Mouse (Mus musculus) CH12.LX (cell line): Measurements from ENCODE around the gene Chtop. TPM values are rescaled to one million over a fixed set of nuclear protein-coding genes. Genes with fewer than 3 reads are reported as not detected.

Experiments
- DNase-seq: peaks from one replicate; pipeline ENCODE4 v3.0.0-alpha.2; 2013; ENCODE audit errors: extremely low read depth
- H3K27ac ChIP-seq: 2 replicates; pipeline ENCODE4 v1.5.1; 2012; ENCODE audit warnings: low read depth, mild to moderate bottlenecking, control low read depth, moderate library complexity; ENCODE audit not compliant: insufficient read depth
- H3K27me3 ChIP-seq: replicated peaks from 2 replicates; pipeline ENCODE3; 2012; ENCODE audit warnings: inconsistent platforms
- H3K36me3 ChIP-seq, 2 experiments: replicated peaks in 1 of 2; 2 replicates each; pipeline versions ENCODE3 to v1.6.1; 2012; ENCODE audit warnings: inconsistent platforms in 1 of 2, low read length in 1 of 2, mild to moderate bottlenecking in 1 of 2, mixed read lengths in 1 of 2, moderate library complexity in 1 of 2; ENCODE audit not compliant: control insufficient read depth in 1 of 2, insufficient read depth in 1 of 2
- H3K4me1 ChIP-seq, 2 experiments: 2 replicates each; pipeline ENCODE4 v1.6.1; 2012; ENCODE audit warnings: inconsistent platforms in 1 of 2, moderate library complexity in 1 of 2; ENCODE audit not compliant: insufficient read depth in 2 of 2, control insufficient read depth in 1 of 2
- H3K4me2 ChIP-seq: 2 replicates; pipeline ENCODE4 v1.6.1; 2012; ENCODE audit warnings: low read depth, mild to moderate bottlenecking, control low read depth; ENCODE audit not compliant: poor library complexity, insufficient read depth, severe bottlenecking
- H3K4me3 ChIP-seq, 3 experiments: fragments of 150-350 bp in 1 of 3; sonication (generic) in 1 of 3; replicated peaks in 1 of 3; 2 replicates each; pipeline versions ENCODE3 to v1.5.1; 2011 to 2012; ENCODE audit warnings: low read depth in 2 of 3, low read length in 2 of 3, mild to moderate bottlenecking in 2 of 3, moderate library complexity in 2 of 3, control low read depth in 1 of 3, improper control_type of control experiment in 1 of 3, inconsistent platforms in 1 of 3, mixed read lengths in 1 of 3; ENCODE audit not compliant: poor library complexity in 1 of 3
- H3K79me2 ChIP-seq: replicated peaks from 2 replicates; pipeline ENCODE4 v1.6.1; 2012; ENCODE audit warnings: mild to moderate bottlenecking, moderate library complexity; ENCODE audit not compliant: control insufficient read depth, poor library complexity, insufficient read depth, severe bottlenecking; ENCODE audit errors: extremely low read depth
- H3K9ac ChIP-seq: 2 replicates; pipeline ENCODE4 v1.6.1; 2012; ENCODE audit warnings: low read depth, mild to moderate bottlenecking, control low read depth, moderate library complexity; ENCODE audit not compliant: insufficient read depth
- H3K9me3 ChIP-seq: replicated peaks from 2 replicates; pipeline ENCODE3; 2012; ENCODE audit warnings: low read length, inconsistent platforms, mixed read lengths
- CTCF ChIP-seq, 2 experiments: IDR thresholded peaks in 1 of 2; conservative IDR thresholded peaks in 1 of 2; 2 replicates each; pipeline ENCODE4 v1.5.1; 2011 to 2012; ENCODE audit warnings: low read depth in 2 of 2, low read length in 2 of 2, improper control_type of control experiment in 1 of 2, inconsistent platforms in 1 of 2, mild to moderate bottlenecking in 1 of 2, moderate library complexity in 1 of 2
- E2F4 ChIP-seq: IDR thresholded peaks from 2 replicates; pipeline ENCODE4 v1.6.1; 2011; ENCODE audit warnings: low read depth, low read length, improper control_type of control experiment; ENCODE audit not compliant: insufficient replicate concordance
- ELF1 ChIP-seq: IDR thresholded peaks from 2 replicates; pipeline ENCODE4 v1.6.1; 2014; ENCODE audit warnings: low read depth, mild to moderate bottlenecking, inconsistent platforms, low read length, improper control_type of control experiment
- ETS1 ChIP-seq: conservative IDR thresholded peaks from 2 replicates; pipeline ENCODE4 v1.6.1; 2012; ENCODE audit warnings: low read depth, mild to moderate bottlenecking, inconsistent platforms, low read length, improper control_type of control experiment, moderate library complexity
- GABPA ChIP-seq: IDR thresholded peaks from 2 replicates; pipeline ENCODE4 v1.6.1; 2012; ENCODE audit warnings: low read depth, low read length, improper control_type of control experiment, inconsistent platforms; ENCODE audit not compliant: insufficient replicate concordance
- HCFC1 ChIP-seq: IDR thresholded peaks from 2 replicates; pipeline ENCODE4 v1.6.1; 2012; ENCODE audit warnings: low read depth, mild to moderate bottlenecking, inconsistent platforms, low read length, improper control_type of control experiment
- JUN ChIP-seq: IDR thresholded peaks from 2 replicates; pipeline ENCODE4 v1.6.1; 2011; ENCODE audit warnings: low read depth, mild to moderate bottlenecking, low read length, improper control_type of control experiment, moderate library complexity; ENCODE audit not compliant: insufficient read depth
- JUND ChIP-seq: conservative IDR thresholded peaks from 2 replicates; pipeline ENCODE4 v1.6.1; 2011; ENCODE audit warnings: low read depth, low read length, improper control_type of control experiment
- KAT2A ChIP-seq: IDR thresholded peaks from 2 replicates; pipeline ENCODE4 v1.6.1; 2012; ENCODE audit warnings: low read length, improper control_type of control experiment, inconsistent platforms; ENCODE audit not compliant: insufficient replicate concordance
- MAFK ChIP-seq: IDR thresholded peaks from 2 replicates; pipeline ENCODE4 v1.6.1; 2011; ENCODE audit warnings: low read length, improper control_type of control experiment; ENCODE audit not compliant: insufficient replicate concordance
- MAX ChIP-seq: IDR thresholded peaks from 2 replicates; pipeline ENCODE4 v1.6.1; 2011; ENCODE audit warnings: low read length, improper control_type of control experiment
- MEF2A ChIP-seq: IDR thresholded peaks from 2 replicates; pipeline ENCODE4 v1.6.1; 2014; ENCODE audit warnings: low read depth, mild to moderate bottlenecking, inconsistent platforms, low read length, improper control_type of control experiment, borderline replicate concordance
- MXI1 ChIP-seq: IDR thresholded peaks from 2 replicates; pipeline ENCODE4 v1.6.1; 2011; ENCODE audit warnings: mild to moderate bottlenecking, low read depth, low read length, improper control_type of control experiment
- MYC ChIP-seq: IDR thresholded peaks from 2 replicates; pipeline ENCODE4 v1.6.1; 2011; ENCODE audit warnings: low read depth, mild to moderate bottlenecking, improper control_type of control experiment, low read length
- PAX5 ChIP-seq: IDR thresholded peaks from 2 replicates; pipeline ENCODE4 v1.6.1; 2012; ENCODE audit warnings: low read length, inconsistent platforms, mixed read lengths
- POLR2A ChIP-seq: IDR thresholded peaks from 2 replicates; pipeline ENCODE4 v1.6.1; 2011; ENCODE audit warnings: low read depth, mild to moderate bottlenecking, improper control_type of control experiment, low read length
- POLR2AphosphoS2 ChIP-seq: IDR thresholded peaks from 2 replicates; pipeline ENCODE4 v1.6.1; 2011; ENCODE audit warnings: low read depth, low read length, improper control_type of control experiment
- RAD21 ChIP-seq: IDR thresholded peaks from 2 replicates; pipeline ENCODE4 v1.6.1; 2011; ENCODE audit warnings: low read depth, mild to moderate bottlenecking, low read length, improper control_type of control experiment, moderate library complexity
- RCOR1 ChIP-seq: conservative IDR thresholded peaks from 2 replicates; pipeline ENCODE4 v1.6.1; 2012; ENCODE audit warnings: low read depth, mild to moderate bottlenecking, inconsistent platforms, low read length, improper control_type of control experiment
- SIN3A ChIP-seq: IDR thresholded peaks from 2 replicates; pipeline ENCODE4 v1.6.1; 2012; ENCODE audit warnings: low read length, improper control_type of control experiment, inconsistent platforms
- SMC3 ChIP-seq: IDR thresholded peaks from 2 replicates; pipeline ENCODE4 v1.6.1; 2011; ENCODE audit warnings: low read depth, low read length, improper control_type of control experiment
- TCF12 ChIP-seq: IDR thresholded peaks from 2 replicates; pipeline ENCODE4 v1.6.1; 2014; ENCODE audit warnings: low read depth, mild to moderate bottlenecking, inconsistent platforms, low read length, improper control_type of control experiment
- UBTF ChIP-seq: IDR thresholded peaks from 2 replicates; pipeline ENCODE4 v1.6.1; 2012; ENCODE audit warnings: low read depth, mild to moderate bottlenecking, inconsistent platforms, low read length, improper control_type of control experiment, moderate library complexity
- USF1 ChIP-seq: IDR thresholded peaks from 2 replicates; pipeline ENCODE4 v1.6.1; 2014; ENCODE audit warnings: low read depth, mild to moderate bottlenecking, inconsistent platforms, low read length, improper control_type of control experiment
- USF2 ChIP-seq: conservative IDR thresholded peaks from 2 replicates; pipeline ENCODE4 v1.6.1; 2011; ENCODE audit warnings: low read depth, low read length, improper control_type of control experiment
- ZC3H11A ChIP-seq: IDR thresholded peaks from 2 replicates; pipeline ENCODE4 v1.6.1; 2012; ENCODE audit warnings: low read depth, mild to moderate bottlenecking, inconsistent platforms, low read length, improper control_type of control experiment
- ZKSCAN1 ChIP-seq: IDR thresholded peaks from 2 replicates; pipeline ENCODE4 v1.6.1; 2012; ENCODE audit warnings: low read depth, inconsistent platforms, low read length, improper control_type of control experiment, borderline replicate concordance
- ZMIZ1 ChIP-seq: IDR thresholded peaks from 2 replicates; pipeline ENCODE4 v1.6.1; 2012; ENCODE audit warnings: low read depth, mild to moderate bottlenecking, inconsistent platforms, low read length, improper control_type of control experiment
- ZNF384 ChIP-seq: IDR thresholded peaks from 2 replicates; pipeline ENCODE4 v1.6.1; 2012; ENCODE audit warnings: low read depth, low read length, improper control_type of control experiment, inconsistent platforms
- dilution Hi-C: fragments of 300-500 bp; cut with MboI; formaldehyde crosslinking; loops from 2 replicates; pipeline ENCODE4 v1.14.3; 2020; ENCODE audit warnings: low sequenced_read_pairs; ENCODE audit not compliant: extremely low pct_unique_long_range_greater_than_20kb, extremely low pct_ligation_motif_present
- in situ Hi-C: fragments of 300-500 bp; cut with MboI; formaldehyde crosslinking; loops from 3 replicates; pipeline ENCODE4 v1.14.3; 2019; ENCODE audit warnings: low sequenced_read_pairs, low pct_ligation_motif_present, low pct_unique_long_range_greater_than_20kb, mixed read lengths
- polyA plus RNA-seq: library from polyadenylated mRNA; unstranded; fragments of >175 nt; gene quantifications from 2 replicates; pipeline ENCODE4 v1.2.1, GENCODE M21; 2012; ENCODE audit warnings: low read depth; ENCODE audit not compliant: insufficient read length
- total RNA-seq, 2 experiments: library from RNA; depleted of rRNA; stranded (reverse); fragments of 300-350 nt in 1 of 2; fragments of >200 nt in 1 of 2; gene quantifications; 2 replicates each; pipeline ENCODE4 v1.2.3; 2012 to 2014

Chtop gene
- total and polyA plus RNA-seq, 3 experiments: 88.5 to 130 (median 126) TPM

- no peaks in the 10 kb centered on the region for H3K27me3 ChIP-seq
- H3K4me3 ChIP-seq: no peak overlapping the region
- H3K9me3 ChIP-seq: no peaks in the 10 kb centered on the region
- peaks cover 10% of the 10 kb centered on the region for H3K79me2 ChIP-seq
- H3K4me1 ChIP-seq: peaks cover 9 to 18% of the 10 kb centered on the region in 2 experiments; a peak in 2 of 4 replicates
- in situ Hi-C loops: no loop called here
- peaks cover 2 to 20% of the 10 kb centered on the region in 2 experiments for H3K36me3 ChIP-seq
- no peak for DNase-seq
- no peak overlapping the region for H3K4me2 ChIP-seq
- no peak overlapping the region for H3K9ac ChIP-seq
- no peak overlapping the region for H3K27ac ChIP-seq
- dilution Hi-C loops: no loop called here
- no peak for TF ChIP-seq TCF12
- no peak for TF ChIP-seq ZC3H11A
- no peak for TF ChIP-seq MYC
- no peak for TF ChIP-seq RAD21
- TF ChIP-seq POLR2A: no peak
- TF ChIP-seq KAT2A: no peak
- no peak for TF ChIP-seq ETS1
- TF ChIP-seq SMC3: no peak
- no peak for TF ChIP-seq USF2
- TF ChIP-seq ZMIZ1: no peak
- no peak for TF ChIP-seq MEF2A
- no peak for TF ChIP-seq CTCF (conservative IDR thresholded peaks at IDR 0.05 in 1 of 2, IDR thresholded peaks at IDR 0.05 in 1 of 2; ENCODE audit: low read depth in 2 of 2, low read length in 2 of 2)
- no peak for TF ChIP-seq ZNF384
- TF ChIP-seq MAX: no peak
Observed at GRCm38 (mm10) chr3:90512948-90513642, 3.8 kb upstream of the Chtop start.

- H3K79me2 ChIP-seq: peaks cover 18% of the 10 kb centered on the region
- no peaks in the 10 kb centered on the region for H3K9me3 ChIP-seq
- H3K36me3 ChIP-seq: peaks cover 4 to 19% of the 10 kb centered on the region in 2 experiments
- no peak overlapping the region for H3K27ac ChIP-seq
- H3K9ac ChIP-seq: no peak overlapping the region
- no peaks in the 10 kb centered on the region for H3K27me3 ChIP-seq
- no peak overlapping the region for H3K4me2 ChIP-seq
- DNase-seq: no peak
- peaks cover 9 to 26% of the 10 kb centered on the region in 2 experiments; a peak in 2 of 4 replicates for H3K4me1 ChIP-seq
- no peak for TF ChIP-seq JUND
- TF ChIP-seq MYC: no peak
- TF ChIP-seq E2F4: no peak
- no peak for TF ChIP-seq MAFK
- TF ChIP-seq POLR2AphosphoS2: no peak
- no peak for TF ChIP-seq RCOR1
- TF ChIP-seq UBTF: no peak
- TF ChIP-seq CTCF (conservative IDR thresholded peaks at IDR 0.05 in 1 of 2, IDR thresholded peaks at IDR 0.05 in 1 of 2; ENCODE audit: low read depth in 2 of 2, low read length in 2 of 2): no peak
- TF ChIP-seq JUN: no peak
- no peak for TF ChIP-seq PAX5
- TF ChIP-seq KAT2A: no peak
- no peak for TF ChIP-seq ZC3H11A
- no peak for TF ChIP-seq HCFC1
- no peak for TF ChIP-seq USF1
- TF ChIP-seq ELF1: no peak
- TF ChIP-seq GABPA: no peak
- TF ChIP-seq MAX: no peak
- TF ChIP-seq SIN3A: no peak
- TF ChIP-seq ZKSCAN1: no peak
- no peak for TF ChIP-seq MXI1
- in situ Hi-C loops: no loop called here
- no peak overlapping the region for H3K4me3 ChIP-seq
- dilution Hi-C loops: no loop called here
Observed at GRCm38 (mm10) chr3:90512276-90512675, 3.0 kb upstream of the Chtop start.
